Mouse (Mus musculus) liver, adult 2 months (tissue): ENCODE measurements around the gene Creb1.

Experiments
- CTCF ChIP-seq: fragments of 200-500 bp; IDR thresholded peaks from 2 replicates; pipeline ENCODE4 v1.5.1; 2011; ENCODE audit warnings: low read depth, low read length, control low read depth
- POLR2A ChIP-seq: fragments of 200-500 bp; IDR thresholded peaks from 2 replicates; pipeline ENCODE4 v1.6.1; 2011; ENCODE audit warnings: low read length, control low read depth; ENCODE audit not compliant: insufficient read depth; ENCODE audit errors: extremely low read depth

GRCm38 (mm10) chr1:64519345-64519744 is 13.1 kb upstream of the Creb1 start:
- TF ChIP-seq CTCF = no peak
- TF ChIP-seq POLR2A = no peak
